Mouse (Mus musculus): ENCODE data around the gene Neurod1. TPM values are rescaled to one million over a fixed set of nuclear protein-coding genes. Genes with fewer than 3 reads are reported as not detected.

The Neurod1 gene
- not detected in 2 replicates for polyA plus RNA-seq (2015; fragmentation: Nextera tagmentation; extraction: Ambion mirVana)

GRCm38 (mm10) chr2:79456575-79457349 lies at the start of gene Neurod1, which contains the start of gene Cerkl:
Gene Neurod1, minus strand, starts transcription at chr2:79456751.
Gene Cerkl, minus strand, starts transcription at chr2:79456785.
- Histone ChIP-seq H3K27ac (ENCODE audit: low read length) (no peak within 1 kb of the TSS), H3K36me3 (ENCODE audit: control insufficient read depth, insufficient read depth) (no peaks in the 10 kb centered on the region), H3K9ac (ENCODE audit: low read length) (no peak within 1 kb of the TSS), H3K4me3 (ENCODE audit: low read length) (peak within 1 kb of the TSS; percentile 41), H3K4me2 (ENCODE audit: low read depth, low read length) (peak within 1 kb of the TSS; percentile 57), H3K9me3 (replicated peaks; ENCODE audit: control insufficient read depth, low read length) (no peaks in the 10 kb centered on the region), H3K4me1 (ENCODE audit: control insufficient read depth, insufficient read depth, low read length) (peaks cover 2% of the 10 kb centered on the region; the same call in 1 of the 2 replicates), H3K27me3 (ENCODE audit: control insufficient read depth, insufficient read depth, low read length) (peaks cover 71% of the 10 kb centered on the region)
- ATAC-seq (replicated peaks; ENCODE audit: extremely low read depth, insufficient read depth, low FRiP score), result no peak
- WGBS, result under 1% methylated on average over 41 of the region's 42 CpGs

- Histone ChIP-seq H3K4me2 (ENCODE audit: low read depth, low read length) (no peak overlapping the region), H3K9me3 (replicated peaks; ENCODE audit: control insufficient read depth, low read length) (no peaks in the 10 kb centered on the region), H3K9ac (ENCODE audit: low read length) (no peak overlapping the region), H3K27me3 (ENCODE audit: control insufficient read depth, insufficient read depth, low read length) (peaks cover 4% of the 10 kb centered on the region; the same call in 1 of the 2 replicates), H3K4me1 (ENCODE audit: control insufficient read depth, insufficient read depth, low read length) (no peaks in the 10 kb centered on the region), H3K27ac (ENCODE audit: low read length) (no peak overlapping the region), H3K4me3 (ENCODE audit: low read length) (no peak overlapping the region), H3K36me3 (ENCODE audit: control insufficient read depth, insufficient read depth) (no peaks in the 10 kb centered on the region)
- no peak for ATAC-seq (replicated peaks; ENCODE audit: extremely low read depth, insufficient read depth, low FRiP score)
- WGBS, result 24% methylated on average over 10 of the region's 10 CpGs
These were observed 42.6 kb upstream of the Neurod1 start for GRCm38 (mm10) chr2:79498990-79499755.

GRCm38 (mm10) chr2:79485127-79485526 lies 28.6 kb upstream of the Neurod1 start:
- no peak overlapping the region for H3K9ac ChIP-seq (ENCODE audit: low read length)
- no peaks in the 10 kb centered on the region for H3K27me3 ChIP-seq (ENCODE audit: control insufficient read depth, insufficient read depth, low read length)
- ATAC-seq (replicated peaks; ENCODE audit: extremely low read depth, insufficient read depth, low FRiP score), result no peak
- H3K4me3 ChIP-seq (ENCODE audit: low read length), result no peak overlapping the region
- no peaks in the 10 kb centered on the region for H3K4me1 ChIP-seq (ENCODE audit: control insufficient read depth, insufficient read depth, low read length)
- WGBS, result 74% methylated on average over 3 of the region's 3 CpGs
- H3K4me2 ChIP-seq (ENCODE audit: low read depth, low read length), result no peak overlapping the region
- no peaks in the 10 kb centered on the region for H3K36me3 ChIP-seq (ENCODE audit: control insufficient read depth, insufficient read depth)
- no peaks in the 10 kb centered on the region for H3K9me3 ChIP-seq (replicated peaks; ENCODE audit: control insufficient read depth, low read length)
- H3K27ac ChIP-seq (ENCODE audit: low read length), result no peak overlapping the region

- no peak for ATAC-seq (replicated peaks; ENCODE audit: extremely low read depth, insufficient read depth, low FRiP score)
These were observed 26.0 kb upstream of the Neurod1 start for GRCm38 (mm10) chr2:79482511-79482910.

GRCm38 (mm10) chr2:79462411-79462810 lies 5.9 kb upstream of the Neurod1 start:
- Histone ChIP-seq H3K27me3 (ENCODE audit: control insufficient read depth, insufficient read depth, low read length) (peaks cover 37% of the 10 kb centered on the region), H3K4me1 (ENCODE audit: control insufficient read depth, insufficient read depth, low read length) (no peaks in the 10 kb centered on the region), H3K9me3 (replicated peaks; ENCODE audit: control insufficient read depth, low read length) (no peaks in the 10 kb centered on the region), H3K9ac (ENCODE audit: low read length) (no peak overlapping the region), H3K4me2 (ENCODE audit: low read depth, low read length) (no peak overlapping the region), H3K36me3 (ENCODE audit: control insufficient read depth, insufficient read depth) (no peaks in the 10 kb centered on the region), H3K27ac (ENCODE audit: low read length) (no peak overlapping the region), H3K4me3 (ENCODE audit: low read length) (no peak overlapping the region)
- 71% methylated on average over 4 of the region's 4 CpGs for WGBS
- no peak for ATAC-seq (replicated peaks; ENCODE audit: extremely low read depth, insufficient read depth, low FRiP score)

More at GRCm38 (mm10) chr2:79482511-79482910, 26.0 kb upstream of the Neurod1 start:
- Histone ChIP-seq H3K9ac (ENCODE audit: low read length) (no peak overlapping the region), H3K4me3 (ENCODE audit: low read length) (no peak overlapping the region), H3K4me2 (ENCODE audit: low read depth, low read length) (no peak overlapping the region), H3K36me3 (ENCODE audit: control insufficient read depth, insufficient read depth) (no peaks in the 10 kb centered on the region), H3K9me3 (replicated peaks; ENCODE audit: control insufficient read depth, low read length) (no peaks in the 10 kb centered on the region), H3K27ac (ENCODE audit: low read length) (no peak overlapping the region), H3K27me3 (ENCODE audit: control insufficient read depth, insufficient read depth, low read length) (no peaks in the 10 kb centered on the region), H3K4me1 (ENCODE audit: control insufficient read depth, insufficient read depth, low read length) (no peaks in the 10 kb centered on the region)
- 91% methylated on average over 2 of the region's 2 CpGs for WGBS

GRCm38 (mm10) chr2:79461861-79462260 lies 5.3 kb upstream of the Neurod1 start:
- Histone ChIP-seq H3K9ac (ENCODE audit: low read length) (no peak overlapping the region), H3K27me3 (ENCODE audit: control insufficient read depth, insufficient read depth, low read length) (peaks cover 43% of the 10 kb centered on the region), H3K36me3 (ENCODE audit: control insufficient read depth, insufficient read depth) (no peaks in the 10 kb centered on the region), H3K4me3 (ENCODE audit: low read length) (no peak overlapping the region), H3K4me1 (ENCODE audit: control insufficient read depth, insufficient read depth, low read length) (no peaks in the 10 kb centered on the region), H3K27ac (ENCODE audit: low read length) (no peak overlapping the region), H3K9me3 (replicated peaks; ENCODE audit: control insufficient read depth, low read length) (no peaks in the 10 kb centered on the region), H3K4me2 (ENCODE audit: low read depth, low read length) (no peak overlapping the region)
- no peak for ATAC-seq (replicated peaks; ENCODE audit: extremely low read depth, insufficient read depth, low FRiP score)
- 70% methylated on average over 2 of the region's 2 CpGs for WGBS

- ATAC-seq (replicated peaks; ENCODE audit: extremely low read depth, insufficient read depth, low FRiP score), result no peak
- Histone ChIP-seq H3K4me1 (ENCODE audit: control insufficient read depth, insufficient read depth, low read length) (peaks cover 2% of the 10 kb centered on the region; the same call in 1 of the 2 replicates), H3K9me3 (replicated peaks; ENCODE audit: control insufficient read depth, low read length) (no peaks in the 10 kb centered on the region), H3K4me3 (ENCODE audit: low read length) (no peak overlapping the region), H3K9ac (ENCODE audit: low read length) (no peak overlapping the region), H3K27ac (ENCODE audit: low read length) (no peak overlapping the region), H3K4me2 (ENCODE audit: low read depth, low read length) (no peak overlapping the region), H3K36me3 (ENCODE audit: control insufficient read depth, insufficient read depth) (no peaks in the 10 kb centered on the region), H3K27me3 (ENCODE audit: control insufficient read depth, insufficient read depth, low read length) (peaks cover 56% of the 10 kb centered on the region)
- WGBS, result 2% methylated on average over 2 of the region's 2 CpGs
These were observed 4.0 kb upstream of the Neurod1 start for GRCm38 (mm10) chr2:79460586-79460985.

- Histone ChIP-seq H3K4me3 (ENCODE audit: low read length) (no peak overlapping the region), H3K4me2 (ENCODE audit: low read depth, low read length) (no peak overlapping the region), H3K9ac (ENCODE audit: low read length) (no peak overlapping the region), H3K27me3 (ENCODE audit: control insufficient read depth, insufficient read depth, low read length) (peaks cover 60% of the 10 kb centered on the region), H3K9me3 (replicated peaks; ENCODE audit: control insufficient read depth, low read length) (no peaks in the 10 kb centered on the region), H3K4me1 (ENCODE audit: control insufficient read depth, insufficient read depth, low read length) (peaks cover 2% of the 10 kb centered on the region; the same call in 1 of the 2 replicates), H3K36me3 (ENCODE audit: control insufficient read depth, insufficient read depth) (no peaks in the 10 kb centered on the region), H3K27ac (ENCODE audit: low read length) (no peak overlapping the region)
- no peak for ATAC-seq (replicated peaks; ENCODE audit: extremely low read depth, insufficient read depth, low FRiP score)
- 12% methylated on average over 14 of the region's 14 CpGs for WGBS
These were observed 3.6 kb upstream of the Neurod1 start for GRCm38 (mm10) chr2:79460107-79460506.

Data from heart, embryonic 16.5 days (tissue).